Mouse (Mus musculus) thymus, adult 2 months (tissue): ENCODE data around the gene Nr2f6. TPM values are rescaled to one million over a fixed set of nuclear protein-coding genes. Genes with fewer than 3 reads are reported as not detected.

ENCODE experiments used
- DNase-seq: peaks from one replicate; pipeline ENCODE4 v3.0.0; 2021
- H3K27ac ChIP-seq: fragments of 200-500 bp; 2 replicates; pipeline ENCODE4 v1.5.1; 2012; ENCODE audit warnings: low read length, control low read depth; ENCODE audit not compliant: control insufficient read depth, insufficient read depth
- H3K27me3 ChIP-seq: fragments of 200-500 bp; 2 replicates; pipeline ENCODE4 v1.6.1; 2012; ENCODE audit warnings: mild to moderate bottlenecking, low read length, moderate library complexity, mixed read lengths; ENCODE audit not compliant: control insufficient read depth, insufficient read depth
- H3K36me3 ChIP-seq: fragments of 200-500 bp; 2 replicates; pipeline ENCODE4 v1.6.1; 2012; ENCODE audit warnings: mild to moderate bottlenecking, low read length, moderate library complexity; ENCODE audit not compliant: control insufficient read depth, insufficient read depth
- H3K4me1 ChIP-seq: fragments of 200-500 bp; replicated peaks from 2 replicates; pipeline ENCODE4 v1.6.1; 2012; ENCODE audit warnings: low read length; ENCODE audit not compliant: control insufficient read depth, insufficient read depth
- H3K4me3 ChIP-seq: fragments of 200-500 bp; 2 replicates; pipeline ENCODE4 v1.5.1; 2012; ENCODE audit warnings: mild to moderate bottlenecking, low read length, control low read depth, moderate library complexity; ENCODE audit not compliant: control insufficient read depth, insufficient read depth
- CTCF ChIP-seq: fragments of 200-500 bp; IDR thresholded peaks from 2 replicates; pipeline ENCODE4 v1.5.1; 2012; ENCODE audit warnings: mild to moderate bottlenecking, control low read depth, low read length, moderate library complexity, borderline replicate concordance; ENCODE audit not compliant: control insufficient read depth, poor library complexity, insufficient read depth; ENCODE audit errors: extremely low read depth
- POLR2A ChIP-seq: fragments of 200-500 bp; IDR thresholded peaks from 2 replicates; pipeline ENCODE4 v1.6.1; 2012; ENCODE audit warnings: mild to moderate bottlenecking, low read length, control low read depth, moderate library complexity; ENCODE audit not compliant: control insufficient read depth, poor library complexity, insufficient read depth; ENCODE audit errors: extremely low read depth
- WGBS: fragments of 180-500 bp; shearing (Covaris S2); methylation state at CpG from one replicate; pipeline ENCODE4 v1.1.7; 2018; 5-methylcytosine and 5-hydroxymethylcytosine counted together
- polyA plus RNA-seq: library from polyadenylated mRNA; depleted of rRNA; stranded (reverse); fragments of >200 nt; gene quantifications from 2 replicates; pipeline ENCODE4 v1.2.3, GENCODE M21; 2012

Gene Nr2f6
- polyA plus RNA-seq, 1 experiment: 71.2 TPM

- 65% methylated on average over 3 of the region's 3 CpGs for WGBS
- no peak for TF ChIP-seq CTCF
- no peak for TF ChIP-seq POLR2A
- Histone ChIP-seq H3K27ac (no peak overlapping the region), H3K36me3 (no peaks in the 10 kb centered on the region), H3K4me1 (peaks cover 13% of the 10 kb centered on the region), H3K4me3 (no peak overlapping the region), H3K27me3 (no peaks in the 10 kb centered on the region)
- no peak for DNase-seq
These were observed 11.1 kb upstream of the Nr2f6 start for GRCm38 (mm10) chr8:71392871-71393270.

- TF ChIP-seq CTCF (no peak), POLR2A (no peak)
- no peak for DNase-seq
- Histone ChIP-seq H3K27ac (no peak overlapping the region), H3K36me3 (no peaks in the 10 kb centered on the region), H3K4me1 (peaks cover 9% of the 10 kb centered on the region), H3K4me3 (no peak overlapping the region), H3K27me3 (no peaks in the 10 kb centered on the region)
- 93% methylated on average over 5 of the region's 5 CpGs for WGBS
These were observed 10.6 kb upstream of the Nr2f6 start for GRCm38 (mm10) chr8:71392391-71392790.

- no peak overlapping the region for H3K27ac ChIP-seq
- WGBS: 99% methylated on average over 2 of the region's 2 CpGs
These were observed 9.9 kb upstream of the Nr2f6 start for GRCm38 (mm10) chr8:71391696-71392095.

GRCm38 (mm10) chr8:71388267-71388666, 6.5 kb upstream of the Nr2f6 start:
- H3K4me3 ChIP-seq: no peak overlapping the region
- no peak for TF ChIP-seq CTCF
- no peak for TF ChIP-seq POLR2A
- no peak for DNase-seq
- H3K36me3 ChIP-seq: no peaks in the 10 kb centered on the region
- H3K27ac ChIP-seq: no peak overlapping the region
- no peaks in the 10 kb centered on the region for H3K27me3 ChIP-seq
- no peaks in the 10 kb centered on the region; the same call in 1 of the 2 replicates for H3K4me1 ChIP-seq
- 55% methylated on average over 1 of the region's 1 CpGs for WGBS

More at GRCm38 (mm10) chr8:71391696-71392095, 9.9 kb upstream of the Nr2f6 start:
- Histone ChIP-seq H3K27me3 (no peaks in the 10 kb centered on the region), H3K36me3 (no peaks in the 10 kb centered on the region), H3K4me1 (peaks cover 5% of the 10 kb centered on the region), H3K4me3 (no peak overlapping the region)
- no peak for TF ChIP-seq POLR2A
- TF ChIP-seq CTCF: no peak
- DNase-seq: no peak

- DNase-seq: no peak
- Histone ChIP-seq H3K27ac (no peak overlapping the region), H3K27me3 (peaks cover 13% of the 10 kb centered on the region; the same call in 1 of the 2 replicates), H3K4me3 (no peak overlapping the region), H3K4me1 (peaks cover 19% of the 10 kb centered on the region), H3K36me3 (no peaks in the 10 kb centered on the region)
- WGBS: 88% methylated on average over 12 of the region's 12 CpGs
- TF ChIP-seq POLR2A (no peak), CTCF (no peak)
These were observed 3.6 kb upstream of the Nr2f6 start for GRCm38 (mm10) chr8:71385212-71385835.

GRCm38 (mm10) chr8:71383860-71384259, 2.1 kb upstream of the Nr2f6 start:
- Histone ChIP-seq H3K27me3 (peaks cover 16% of the 10 kb centered on the region; the same call in 1 of the 2 replicates), H3K36me3 (no peaks in the 10 kb centered on the region), H3K27ac (no peak overlapping the region), H3K4me1 (peaks cover 19% of the 10 kb centered on the region), H3K4me3 (no peak overlapping the region)
- TF ChIP-seq POLR2A (no peak), CTCF (no peak)
- WGBS: 91% methylated on average over 3 of the region's 3 CpGs
- DNase-seq: no peak
